Mouse (Mus musculus) kidney, embryonic 14.5 days (tissue): Measurements from ENCODE around the gene Lrp2. TPM values are rescaled to one million over a fixed set of nuclear protein-coding genes. Genes with fewer than 3 reads are reported as not detected.

Experiments
- ATAC-seq: fragments of 200-750 bp; cut with Nextera tagmentation; 2 replicates; pipeline ENCODE4 v1.8.0; 2017; ENCODE audit warnings: moderate number of reproducible peaks, mild to moderate bottlenecking, moderate TSS enrichment, moderate library complexity; ENCODE audit not compliant: low FRiP score, low TSS enrichment
- H3K27ac ChIP-seq: fragments of 300-500 bp; sonication (generic); 2 replicates; pipeline ENCODE4 v1.5.1; 2014; ENCODE audit warnings: low read depth, mild to moderate bottlenecking, low read length, moderate library complexity, mixed read lengths
- H3K27me3 ChIP-seq: fragments of 300-500 bp; sonication (generic); 2 replicates; pipeline ENCODE4 v1.6.1; 2014; ENCODE audit warnings: mild to moderate bottlenecking, low read length; ENCODE audit not compliant: control insufficient read depth, insufficient read depth
- H3K36me3 ChIP-seq: fragments of 300-500 bp; sonication (generic); 2 replicates; pipeline ENCODE4 v1.6.1; 2014; ENCODE audit warnings: low read length, mixed read lengths; ENCODE audit not compliant: control insufficient read depth, insufficient read depth
- H3K4me1 ChIP-seq: fragments of 300-500 bp; sonication (generic); 2 replicates; pipeline ENCODE4 v1.6.1; 2014; ENCODE audit warnings: low read length, mixed read lengths; ENCODE audit not compliant: control insufficient read depth, insufficient read depth
- H3K4me2 ChIP-seq: fragments of 300-500 bp; sonication (generic); replicated peaks from 2 replicates; pipeline ENCODE4 v1.6.1; 2014; ENCODE audit warnings: low read depth, mild to moderate bottlenecking, low read length
- H3K4me3 ChIP-seq: fragments of 300-500 bp; sonication (generic); 2 replicates; pipeline ENCODE4 v1.5.1; 2014; ENCODE audit warnings: mild to moderate bottlenecking, low read length
- H3K9ac ChIP-seq: fragments of 300-500 bp; sonication (generic); 2 replicates; pipeline ENCODE4 v1.6.1; 2014; ENCODE audit warnings: low read depth, mild to moderate bottlenecking, low read length, moderate library complexity
- H3K9me3 ChIP-seq: fragments of 300-500 bp; sonication (generic); 2 replicates; pipeline ENCODE4 v1.6.1; 2016; ENCODE audit warnings: low read length; ENCODE audit not compliant: control insufficient read depth
- WGBS: fragments of 180-500 bp; shearing (Covaris S2); extraction: QIAGEN DNeasy Blood & Tissue Kit; methylation state at CpG from one replicate; pipeline ENCODE4 v1.1.7; 2014; 5-methylcytosine and 5-hydroxymethylcytosine counted together
- polyA plus RNA-seq: library from polyadenylated mRNA; unstranded; fragments of >200 nt; fragmentation: Nextera tagmentation; extraction: Ambion mirVana; gene quantifications from 2 replicates; pipeline ENCODE4 v1.2.1, GENCODE M21; 2014

Lrp2 gene
- polyA plus RNA-seq, 1 experiment from 2014 or later: 13.8 TPM

DNA sequence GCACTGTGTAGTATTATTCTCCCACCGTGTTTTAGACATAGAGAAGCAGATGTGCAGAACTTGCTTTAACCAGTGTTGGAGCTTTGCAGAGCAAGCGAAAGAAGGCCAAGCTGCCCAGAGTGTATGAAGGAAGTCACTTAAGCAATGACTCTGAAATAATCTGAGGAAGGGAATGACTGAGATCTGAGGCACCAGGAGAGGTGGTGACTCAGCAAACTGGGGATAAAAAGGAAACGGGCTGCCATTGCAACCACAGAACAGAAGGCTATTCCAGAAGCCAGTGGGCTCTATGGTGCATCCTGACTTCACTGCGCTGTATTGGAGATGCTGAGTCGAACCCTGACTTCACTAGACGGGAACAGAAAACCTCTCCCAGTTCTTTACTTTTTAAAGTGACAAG, 10.9 kb downstream of the Lrp2 start:
- H3K9me3 ChIP-seq: no peaks in the 10 kb centered on the region
- ATAC-seq: no peak
- WGBS: 67% methylated on average over 6 of the region's 6 CpGs
- H3K4me2 ChIP-seq: no peak overlapping the region
- H3K9ac ChIP-seq: no peak overlapping the region
- no peaks in the 10 kb centered on the region for H3K36me3 ChIP-seq
- no peaks in the 10 kb centered on the region for H3K4me1 ChIP-seq
- H3K27me3 ChIP-seq: no peaks in the 10 kb centered on the region
- H3K4me3 ChIP-seq: no peak overlapping the region
- H3K27ac ChIP-seq: no peak overlapping the region

DNA sequence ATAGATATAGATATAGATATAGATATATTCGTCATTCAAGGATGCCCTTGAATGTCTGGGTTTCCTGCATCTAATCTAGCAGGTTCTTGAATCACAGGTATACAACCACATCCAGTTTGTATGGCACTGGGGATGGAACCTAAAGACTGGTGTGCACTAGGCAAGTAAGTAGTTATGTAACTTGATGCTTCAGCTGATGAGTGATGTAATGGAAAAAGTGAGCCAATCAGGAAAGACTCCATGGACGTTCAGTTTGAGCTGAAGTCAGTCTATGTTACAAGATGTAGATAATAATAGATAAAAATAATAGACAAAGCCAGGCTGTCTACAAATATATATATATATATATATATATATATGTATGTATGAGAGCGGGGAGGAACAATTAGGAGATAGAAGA, 11.6 kb downstream of the Lrp2 start:
- no peak overlapping the region for H3K9ac ChIP-seq
- no peak for ATAC-seq
- 72% methylated on average over 3 of the region's 3 CpGs for WGBS

DNA sequence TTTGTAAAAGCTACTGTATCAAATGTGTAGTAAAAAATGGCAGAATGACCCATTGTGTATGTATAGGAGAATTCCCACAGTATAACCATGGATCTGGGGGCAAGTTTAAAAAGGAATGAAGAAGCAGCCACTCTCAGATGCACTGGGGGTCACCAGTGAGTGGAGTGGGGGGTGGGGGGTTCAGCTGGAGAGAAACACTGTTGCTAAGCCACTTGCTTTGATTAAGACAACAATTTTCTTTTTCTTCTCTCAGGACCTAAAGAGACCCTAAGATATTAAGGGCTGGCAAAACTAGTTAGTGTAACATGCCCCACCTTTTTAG, 12.2 kb downstream of the Lrp2 start:
- no peak for ATAC-seq

More for the DNA sequence above, 11.6 kb downstream of the Lrp2 start:
- H3K4me1 ChIP-seq: no peaks in the 10 kb centered on the region
- H3K4me2 ChIP-seq: no peak overlapping the region
- H3K27me3 ChIP-seq: no peaks in the 10 kb centered on the region
- H3K36me3 ChIP-seq: no peaks in the 10 kb centered on the region
- no peak overlapping the region for H3K4me3 ChIP-seq
- no peak overlapping the region for H3K27ac ChIP-seq
- H3K9me3 ChIP-seq: no peaks in the 10 kb centered on the region

DNA sequence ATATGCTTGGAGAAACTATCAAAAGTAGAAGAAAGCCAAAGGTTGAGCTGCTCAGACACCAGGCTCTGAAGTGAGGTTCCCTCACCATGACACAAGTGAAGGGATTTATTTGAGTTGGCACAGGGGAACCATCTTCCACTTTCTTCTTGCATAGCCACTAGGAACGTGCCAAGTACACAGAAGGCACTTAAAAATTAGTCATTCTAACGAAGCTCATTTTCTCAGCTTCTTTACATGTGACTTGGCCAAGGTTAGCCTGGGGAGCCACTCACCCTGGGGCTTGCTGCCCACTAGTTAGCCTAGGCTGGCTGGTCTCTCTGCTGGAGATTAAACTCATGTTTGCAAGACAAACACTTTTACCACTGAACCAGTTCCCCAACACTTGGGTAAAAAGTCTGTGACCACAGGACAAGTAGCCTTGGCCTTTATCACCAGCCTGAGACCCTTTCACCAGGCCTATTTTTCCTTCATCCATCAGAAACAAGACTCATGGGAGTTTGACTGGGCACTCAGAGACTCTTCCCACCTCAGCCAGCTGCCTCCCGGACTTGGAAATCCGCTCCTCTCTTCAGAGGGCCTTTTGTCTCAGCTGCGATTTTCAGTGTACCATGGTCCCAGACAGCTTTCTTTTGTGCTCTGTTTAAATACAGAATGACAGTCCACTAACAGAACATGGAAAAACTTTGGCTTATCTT, 12.7 kb downstream of the Lrp2 start:
- no peak overlapping the region for H3K9ac ChIP-seq
- no peaks in the 10 kb centered on the region for H3K4me1 ChIP-seq
- ATAC-seq: no peak
- no peak overlapping the region for H3K4me2 ChIP-seq
- no peaks in the 10 kb centered on the region for H3K36me3 ChIP-seq
- no peaks in the 10 kb centered on the region for H3K9me3 ChIP-seq
- WGBS: 84% methylated on average over 5 of the region's 5 CpGs
- H3K4me3 ChIP-seq: no peak overlapping the region
- H3K27me3 ChIP-seq: no peaks in the 10 kb centered on the region
- H3K27ac ChIP-seq: no peak overlapping the region

More for the DNA sequence above, 12.2 kb downstream of the Lrp2 start:
- Histone ChIP-seq H3K4me3 (no peak overlapping the region), H3K27ac (no peak overlapping the region), H3K9me3 (no peaks in the 10 kb centered on the region), H3K27me3 (no peaks in the 10 kb centered on the region), H3K4me2 (no peak overlapping the region), H3K36me3 (no peaks in the 10 kb centered on the region), H3K4me1 (no peaks in the 10 kb centered on the region), H3K9ac (no peak overlapping the region)

DNA sequence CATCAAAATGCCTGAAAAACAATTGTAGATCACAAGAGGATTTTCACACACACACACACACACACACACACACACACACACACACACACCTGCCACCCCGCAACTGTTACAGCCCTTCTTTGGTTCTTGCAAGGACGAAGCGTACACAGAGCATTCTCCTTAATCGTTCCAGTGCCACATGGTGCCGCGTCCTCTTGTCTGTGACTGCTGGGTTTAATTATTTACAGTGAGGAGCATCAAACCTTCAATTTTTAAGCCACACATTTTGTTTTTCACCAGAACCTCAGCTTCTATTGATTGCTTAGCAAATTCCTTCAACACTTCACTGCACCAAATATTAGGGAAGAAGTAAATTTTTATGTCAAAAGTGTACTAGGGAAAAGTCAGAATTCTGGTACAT, 15.3 kb downstream of the Lrp2 start:
- Histone ChIP-seq H3K9ac (no peak overlapping the region), H3K27me3 (no peaks in the 10 kb centered on the region), H3K4me2 (no peak overlapping the region), H3K4me1 (no peaks in the 10 kb centered on the region), H3K36me3 (no peaks in the 10 kb centered on the region), H3K9me3 (no peaks in the 10 kb centered on the region), H3K27ac (no peak overlapping the region), H3K4me3 (no peak overlapping the region)
- ATAC-seq: no peak
- WGBS: 78% methylated on average over 6 of the region's 6 CpGs

DNA sequence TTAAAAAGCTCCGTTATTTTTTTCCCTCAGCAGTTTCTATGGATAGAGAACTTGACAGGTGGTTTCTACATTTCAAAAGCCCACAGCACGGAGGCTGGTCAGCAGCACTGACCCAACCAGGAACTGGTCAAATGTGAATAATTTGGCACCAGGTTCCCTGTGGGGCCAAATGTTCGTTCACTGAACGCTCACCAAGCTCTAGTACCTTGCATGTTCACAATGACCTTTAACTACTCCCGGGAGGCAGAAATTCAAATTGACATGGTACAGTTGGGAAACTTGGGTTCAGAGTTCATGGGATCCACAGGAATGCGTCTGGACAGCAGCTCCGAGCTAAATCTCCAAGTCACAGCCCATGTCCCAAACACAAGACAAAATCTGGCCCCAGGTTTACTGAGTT, 19.6 kb downstream of the Lrp2 start:
- ATAC-seq: no peak
- H3K4me1 ChIP-seq: no peaks in the 10 kb centered on the region
- 66% methylated on average over 7 of the region's 7 CpGs for WGBS

DNA sequence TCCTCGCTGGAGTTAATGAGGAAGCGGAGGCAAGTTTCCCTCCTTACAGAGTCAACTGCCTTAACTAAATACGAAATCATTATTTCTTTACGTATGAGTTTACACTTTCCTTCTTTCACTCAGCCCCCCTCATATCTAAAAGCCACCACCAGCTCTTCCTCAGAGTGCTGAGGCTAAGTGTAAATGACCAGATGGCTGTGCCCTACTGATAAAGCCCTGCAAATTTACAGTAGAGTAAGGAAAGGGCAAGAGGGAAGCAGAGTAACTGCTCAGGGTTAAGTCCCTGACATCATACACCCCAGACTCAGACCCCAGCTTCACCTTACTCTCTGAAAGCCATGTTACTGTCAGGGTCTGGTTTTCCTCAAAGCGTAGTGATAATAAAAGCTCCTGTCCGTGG, 22.4 kb downstream of the Lrp2 start:
- no peak for ATAC-seq

More for the DNA sequence above, 19.6 kb downstream of the Lrp2 start:
- H3K9me3 ChIP-seq: no peaks in the 10 kb centered on the region
- no peak overlapping the region for H3K4me3 ChIP-seq
- H3K4me2 ChIP-seq: no peak overlapping the region
- no peak overlapping the region for H3K9ac ChIP-seq
- no peaks in the 10 kb centered on the region for H3K36me3 ChIP-seq
- no peaks in the 10 kb centered on the region for H3K27me3 ChIP-seq
- H3K27ac ChIP-seq: no peak overlapping the region

DNA sequence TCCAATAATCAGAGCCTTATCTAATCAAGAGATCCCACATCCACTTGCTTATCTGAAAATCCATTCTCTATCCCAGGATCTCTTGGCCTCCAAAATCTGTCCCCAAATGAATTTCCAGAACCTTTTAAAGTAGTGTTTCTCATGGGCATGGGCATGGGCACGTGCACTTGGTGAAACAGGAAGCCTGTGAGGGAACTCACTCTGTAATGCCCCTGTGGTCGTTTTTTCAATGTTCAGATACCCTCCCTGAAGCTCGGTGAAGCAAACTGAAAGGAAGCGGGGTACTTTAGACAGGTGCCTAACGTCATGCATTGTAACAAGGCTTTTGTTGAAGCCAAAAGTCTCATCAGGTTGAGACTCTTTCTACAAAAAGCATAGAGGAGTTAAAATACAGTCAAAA, 23.1 kb downstream of the Lrp2 start:
- no peak for ATAC-seq
- H3K27me3 ChIP-seq: peaks cover 5% of the 10 kb centered on the region
- peaks cover 12% of the 10 kb centered on the region; the same call in 1 of the 2 replicates for H3K4me1 ChIP-seq
- H3K4me2 ChIP-seq: no peak overlapping the region
- H3K36me3 ChIP-seq: no peaks in the 10 kb centered on the region
- no peak overlapping the region for H3K27ac ChIP-seq
- WGBS: 62% methylated on average over 5 of the region's 5 CpGs
- no peak overlapping the region for H3K9ac ChIP-seq
- H3K9me3 ChIP-seq: no peaks in the 10 kb centered on the region
- H3K4me3 ChIP-seq: no peak overlapping the region

More for the DNA sequence above, 22.4 kb downstream of the Lrp2 start:
- peaks cover 2% of the 10 kb centered on the region for H3K27me3 ChIP-seq
- H3K4me1 ChIP-seq: peaks cover 12% of the 10 kb centered on the region; the same call in 1 of the 2 replicates
- no peak overlapping the region for H3K4me3 ChIP-seq
- H3K4me2 ChIP-seq: no peak overlapping the region
- no peak overlapping the region for H3K27ac ChIP-seq
- H3K9ac ChIP-seq: no peak overlapping the region
- 77% methylated on average over 6 of the region's 6 CpGs for WGBS
- H3K9me3 ChIP-seq: no peaks in the 10 kb centered on the region
- no peaks in the 10 kb centered on the region for H3K36me3 ChIP-seq

DNA sequence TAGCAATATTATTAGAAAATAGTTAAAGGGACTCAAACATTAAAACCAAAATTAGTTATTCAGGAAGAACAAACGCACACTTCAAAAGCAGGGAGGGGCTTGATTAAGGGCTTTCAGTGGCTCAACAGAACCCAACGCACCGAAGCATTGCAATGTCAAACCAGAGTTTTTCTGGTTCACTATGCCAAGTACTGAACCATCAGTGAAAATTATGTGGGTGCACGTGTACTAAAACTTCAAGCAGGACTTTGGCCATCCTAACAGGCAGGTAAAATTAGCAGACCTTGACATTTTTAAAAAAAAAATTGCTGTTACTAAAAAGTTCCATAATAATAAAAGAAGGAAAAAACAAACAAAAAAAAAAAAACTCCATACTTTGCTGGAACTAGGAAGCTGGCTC, 25.6 kb downstream of the Lrp2 start:
- no peak overlapping the region for H3K27ac ChIP-seq
- peaks cover 12% of the 10 kb centered on the region; the same call in 1 of the 2 replicates for H3K4me1 ChIP-seq
- H3K4me3 ChIP-seq: no peak overlapping the region
- 24% methylated on average over 4 of the region's 4 CpGs for WGBS
- H3K27me3 ChIP-seq: peaks cover 5% of the 10 kb centered on the region
- H3K9me3 ChIP-seq: no peaks in the 10 kb centered on the region
- peak overlapping the region; percentile 32; the same call in 1 of the 2 replicates for H3K4me2 ChIP-seq
- no peak for ATAC-seq
- H3K9ac ChIP-seq: no peak overlapping the region
- no peaks in the 10 kb centered on the region for H3K36me3 ChIP-seq
